Mouse (Mus musculus): ENCODE measurements around the gene Gpr84.

Gene Gpr84

GRCm38 (mm10) chr15:103290417-103290816, 20.0 kb downstream of the Gpr84 start:
- TF ChIP-seq GATA4 (IDR thresholded peaks at IDR 0.05; ENCODE audit: insufficient replicate concordance, low read length): no peak

GRCm38 (mm10) chr15:103289600-103289999, 20.8 kb downstream of the Gpr84 start:
- no peak for TF ChIP-seq GATA4 (IDR thresholded peaks at IDR 0.05; ENCODE audit: insufficient replicate concordance, low read length)

GRCm38 (mm10) chr15:103285778-103286417, 24.5 kb downstream of the Gpr84 start:
- TF ChIP-seq GATA4 (IDR thresholded peaks at IDR 0.05; ENCODE audit: insufficient replicate concordance, low read length): no peak

- TF ChIP-seq GATA4 (IDR thresholded peaks at IDR 0.05; ENCODE audit: insufficient replicate concordance, low read length): no peak
Measured at GRCm38 (mm10) chr15:103284647-103285046, 25.8 kb downstream of the Gpr84 start.

- no peak for TF ChIP-seq GATA4 (IDR thresholded peaks at IDR 0.05; ENCODE audit: insufficient replicate concordance, low read length)
Measured at GRCm38 (mm10) chr15:103284066-103284465, 26.3 kb downstream of the Gpr84 start.

- TF ChIP-seq GATA4 (IDR thresholded peaks at IDR 0.05; ENCODE audit: insufficient replicate concordance, low read length): no peak
Measured at GRCm38 (mm10) chr15:103281465-103282205, 28.8 kb downstream of the Gpr84 start.

- TF ChIP-seq GATA4 (IDR thresholded peaks at IDR 0.05; ENCODE audit: insufficient replicate concordance, low read length): peak; percentile 68; the same call in 1 of the 2 replicates
Measured at GRCm38 (mm10) chr15:103280817-103281464, 29.5 kb downstream of the Gpr84 start.

- TF ChIP-seq GATA4 (IDR thresholded peaks at IDR 0.05; ENCODE audit: insufficient replicate concordance, low read length): no peak
Measured at GRCm38 (mm10) chr15:103279750-103280149, 30.7 kb downstream of the Gpr84 start.

- no peak for TF ChIP-seq GATA4 (IDR thresholded peaks at IDR 0.05; ENCODE audit: insufficient replicate concordance, low read length)
Measured at GRCm38 (mm10) chr15:103277949-103278348, 32.5 kb downstream of the Gpr84 start.

- TF ChIP-seq GATA4 (IDR thresholded peaks at IDR 0.05; ENCODE audit: insufficient replicate concordance, low read length): no peak
Measured at GRCm38 (mm10) chr15:103272419-103273279, 37.8 kb downstream of the Gpr84 start, which contains the start of gene Copz1. Gene Copz1, plus strand, starts transcription at chr15:103272714.

GRCm38 (mm10) chr15:103268903-103269302, 41.5 kb downstream of the Gpr84 start:
- no peak for TF ChIP-seq GATA4 (IDR thresholded peaks at IDR 0.05; ENCODE audit: insufficient replicate concordance, low read length)

- TF ChIP-seq GATA4 (IDR thresholded peaks at IDR 0.05; ENCODE audit: insufficient replicate concordance, low read length): no peak
Measured at GRCm38 (mm10) chr15:103264794-103265193, 45.6 kb downstream of the Gpr84 start.

- TF ChIP-seq GATA4 (IDR thresholded peaks at IDR 0.05; ENCODE audit: insufficient replicate concordance, low read length): no peak
Measured at GRCm38 (mm10) chr15:103259989-103260388, 50.4 kb downstream of the Gpr84 start.

GRCm38 (mm10) chr15:103259162-103259561, 51.2 kb downstream of the Gpr84 start:
- TF ChIP-seq GATA4 (IDR thresholded peaks at IDR 0.05; ENCODE audit: insufficient replicate concordance, low read length): no peak

Data from liver, adult (tissue).